Mouse (Mus musculus): ENCODE results near the gene Tcaf3. TPM values are rescaled to one million over a fixed set of nuclear protein-coding genes. Genes with fewer than 3 reads are reported as not detected.
A peak's percentile ranks its signal among the peaks of the same experiment; 100 is the strongest.

Tcaf3 gene
- total RNA-seq (2021): not detected
- long read RNA-seq, experiment 1: 0 reads
- long read RNA-seq, experiment 2: 0 reads

GRCm38 (mm10) chr6:42597592-42597991, at the start of gene Tcaf3:
Gene Tcaf3 (minus strand): TSS chr6:42597692.
- no peak for DNase-seq

GRCm38 (mm10) chr6:42644912-42645549, 47.5 kb upstream of the Tcaf3 start, which contains the start of gene Tcaf2:
Gene Tcaf2 (minus strand): TSS chr6:42645254.
- peak; percentile 95 to 96 for DNase-seq

GRCm38 (mm10) chr6:42634393-42634792, 36.9 kb upstream of the Tcaf3 start:
- DNase-seq: no peak

- DNase-seq: no peak
Observed at GRCm38 (mm10) chr6:42631395-42631794, 33.9 kb upstream of the Tcaf3 start.

GRCm38 (mm10) chr6:42616904-42617303, 19.4 kb upstream of the Tcaf3 start:
- DNase-seq: no peak

GRCm38 (mm10) chr6:42612218-42612617, 14.7 kb upstream of the Tcaf3 start:
- DNase-seq: peak; percentile 3 to 6

GRCm38 (mm10) chr6:42610954-42611522, 13.5 kb upstream of the Tcaf3 start:
- no peak for DNase-seq

GRCm38 (mm10) chr6:42593138-42593882, 4.2 kb downstream of the Tcaf3 start:
- DNase-seq: no peak

- DNase-seq: no peak
Observed at GRCm38 (mm10) chr6:42586569-42586968, 10.9 kb downstream of the Tcaf3 start.

GRCm38 (mm10) chr6:42583488-42583872, 14.0 kb downstream of the Tcaf3 start:
- DNase-seq: peak; percentile 46 to 84

- peak in 1 of 2 experiments; percentile 12 for DNase-seq
Observed at GRCm38 (mm10) chr6:42582741-42583487, 14.6 kb downstream of the Tcaf3 start.

GRCm38 (mm10) chr6:42578678-42579077, 18.8 kb downstream of the Tcaf3 start:
- DNase-seq: peak in 1 of 2 experiments; percentile 6

- no peak for DNase-seq
Observed at GRCm38 (mm10) chr6:42577433-42577832, 20.1 kb downstream of the Tcaf3 start.

- no peak for DNase-seq
Observed at GRCm38 (mm10) chr6:42568205-42568604, 29.3 kb downstream of the Tcaf3 start.

- no peak for DNase-seq
Observed at GRCm38 (mm10) chr6:42566076-42566598, 31.4 kb downstream of the Tcaf3 start.

- DNase-seq: no peak
Observed at GRCm38 (mm10) chr6:42562280-42562679, 35.2 kb downstream of the Tcaf3 start.

- no peak for DNase-seq
Observed at GRCm38 (mm10) chr6:42560885-42561284, 36.6 kb downstream of the Tcaf3 start.

GRCm38 (mm10) chr6:42558641-42559040, 38.9 kb downstream of the Tcaf3 start:
- no peak for DNase-seq

- DNase-seq: peak in 1 of 2 experiments; percentile 8
Observed at GRCm38 (mm10) chr6:42547461-42547860, 50.0 kb downstream of the Tcaf3 start, which contains the start of gene Olfr455. Gene Olfr455 (minus strand): TSS chr6:42547587.

- no peak for DNase-seq
Observed at GRCm38 (mm10) chr6:42546180-42546579, 51.3 kb downstream of the Tcaf3 start.

- DNase-seq: peak; percentile 16 to 64
Observed at GRCm38 (mm10) chr6:42545451-42545885, 52.0 kb downstream of the Tcaf3 start.

- no peak for DNase-seq
Observed at GRCm38 (mm10) chr6:42544846-42545245, 52.6 kb downstream of the Tcaf3 start.

All from heart, adult 18-20 months (tissue).